In the genomic region with DNA sequence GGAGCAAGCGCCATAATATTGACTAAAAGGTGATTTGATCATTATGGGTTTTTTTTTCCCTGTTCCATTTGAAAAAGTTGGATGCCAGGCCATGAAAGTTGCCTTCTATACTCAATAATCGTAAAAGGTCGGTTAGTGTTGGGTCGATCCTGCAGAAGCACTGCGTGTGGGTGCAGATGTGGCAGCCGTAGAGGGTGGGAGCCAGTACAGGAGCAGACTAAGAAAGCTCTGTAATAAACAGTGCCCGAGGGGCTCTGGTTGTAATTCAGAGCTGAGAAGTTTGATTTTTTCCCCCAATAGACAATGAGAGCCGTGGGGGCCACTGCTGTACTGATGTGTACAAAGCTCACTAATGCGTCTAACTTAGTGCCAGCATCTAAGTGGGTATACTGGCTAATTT, we compare ENCODE assay signal across 25 mouse cellular contexts.
"Had no signal": no experiment of that assay in that cellular context is flagged by ENCODE, and none has a peak within 500 bp of the region (broad histone marks: within the 10 kb centered on the region; RNA-seq: fewer than 3 reads in every experiment).

No protein-coding gene starts in this region.

- H3K9me3 ChIP-seq: hindbrain, embryonic 10.5 days; hindbrain, embryonic 12.5 days; intestine, embryonic 15.5 days; limb, embryonic 10.5 days; limb, embryonic 12.5 days; liver, embryonic 13.5 days had no signal

- H3K27ac ChIP-seq: gastrocnemius, adult 2 months; heart, adult 2 months; hindbrain, embryonic 12.5 days; hindbrain, embryonic 14.5 days; intestine, embryonic 15.5 days; left cerebral cortex, adult 2 months; limb, embryonic 10.5 days; limb, embryonic 12.5 days; liver, embryonic 13.5 days had no signal

- H3K4me2 ChIP-seq: heart, embryonic 11.5 days; hindbrain, embryonic 12.5 days; hindbrain, embryonic 14.5 days; intestine, embryonic 15.5 days; limb, embryonic 12.5 days; liver, embryonic 11.5 days; liver, embryonic 13.5 days had no signal

- H3K4me3 ChIP-seq: gastrocnemius, adult 2 months; heart, adult 2 months; hindbrain, embryonic 10.5 days; hindbrain, embryonic 12.5 days; intestine, embryonic 15.5 days; left cerebral cortex, adult 2 months; limb, embryonic 10.5 days; limb, embryonic 12.5 days; liver, embryonic 13.5 days had no signal

- H3K4me1 ChIP-seq: intestine, embryonic 15.5 days; liver, embryonic 13.5 days had no signal

- DNase-seq: gastrocnemius, adult 2 months; gastrocnemius, postnatal 10 days; gastrocnemius, postnatal 25 days; heart, adult 2 months; heart, postnatal 10 days; heart, postnatal 4 days; kidney, adult 18-20 months; kidney, adult 8-10 months; kidney, postnatal 10 days; kidney, postnatal 25 days; kidney, postnatal 4 days; liver; liver, embryonic 13.5 days had no signal

- ATAC-seq: hindbrain, embryonic 16.5 days; inflammation-experienced regulatory T-cells, adult 6 months; intestine, embryonic 15.5 days; intestine, postnatal 0 days had no signal

- H3K36me3 ChIP-seq: hindbrain, embryonic 10.5 days; hindbrain, embryonic 12.5 days; intestine, embryonic 15.5 days; limb, embryonic 10.5 days; limb, embryonic 12.5 days; liver, embryonic 13.5 days had no signal

- H3K9ac ChIP-seq: hindbrain, embryonic 12.5 days; hindbrain, embryonic 14.5 days; intestine, embryonic 15.5 days; limb, embryonic 12.5 days; liver, embryonic 13.5 days had no signal

- H3K27me3 ChIP-seq: hindbrain, embryonic 12.5 days; intestine, embryonic 15.5 days; limb, embryonic 12.5 days; liver, embryonic 13.5 days had no signal
